Mouse (Mus musculus): ENCODE results near the gene Zfp575. TPM values are rescaled to one million over a fixed set of nuclear protein-coding genes. Genes with fewer than 3 reads are reported as not detected.
A peak's percentile ranks its signal among the peaks of the same experiment; 100 is the strongest.
"Not testable (repeated sequence)": the region's sequence is repeated elsewhere in the genome, so short reads cannot be mapped to it uniquely, and the experiment has no call there.

Zfp575 gene
- polyA plus RNA-seq (2015; fragmentation: Nextera tagmentation; extraction: Ambion mirVana), result 2.8 and 3.0 TPM in 2 replicates

GRCm38 (mm10) chr7:24587330-24588105, at the start of gene Zfp575, which contains the start of gene Ethe1:
Gene Zfp575, minus strand, starts transcription at chr7:24587641.
Gene Ethe1, plus strand, starts transcription at chr7:24587543.
- peaks cover 30% of the 10 kb centered on the region for H3K27me3 ChIP-seq
- H3K4me2 ChIP-seq, result peak within 1 kb of the TSS; percentile 72
- no peaks in the 10 kb centered on the region for H3K36me3 ChIP-seq
- 7% methylated on average over 30 of the region's 30 CpGs for WGBS
- no peaks in the 10 kb centered on the region for H3K9me3 ChIP-seq
- H3K4me3 ChIP-seq, result peak within 1 kb of the TSS; percentile 51
- ATAC-seq (ENCODE audit: borderline replicate concordance, extremely low read depth, low FRiP score, low TSS enrichment), result peak; percentile 48
- peak within 1 kb of the TSS; percentile 55 for H3K9ac ChIP-seq
- peaks cover 14% of the 10 kb centered on the region for H3K4me1 ChIP-seq
- H3K27ac ChIP-seq, result no peak within 1 kb of the TSS

- ATAC-seq (ENCODE audit: borderline replicate concordance, extremely low read depth, low FRiP score, low TSS enrichment), result no peak
These were observed 49.6 kb upstream of the Zfp575 start for GRCm38 (mm10) chr7:24637046-24637445.

GRCm38 (mm10) chr7:24636264-24636663, 48.8 kb upstream of the Zfp575 start, which contains the start of gene Lypd3:
Gene Lypd3, plus strand, starts transcription at chr7:24636550.
- no peak within 1 kb of the TSS for H3K9ac ChIP-seq
- no peaks in the 10 kb centered on the region for H3K9me3 ChIP-seq
- no peak for ATAC-seq (ENCODE audit: borderline replicate concordance, extremely low read depth, low FRiP score, low TSS enrichment)
- no peak within 1 kb of the TSS for H3K27ac ChIP-seq
- peak within 1 kb of the TSS; percentile 78; the same call in 1 of the 2 replicates for H3K4me2 ChIP-seq
- H3K4me1 ChIP-seq, result peaks cover 12% of the 10 kb centered on the region
- H3K36me3 ChIP-seq, result no peaks in the 10 kb centered on the region
- 19% methylated on average over 15 of the region's 15 CpGs for WGBS
- no peak within 1 kb of the TSS for H3K4me3 ChIP-seq
- H3K27me3 ChIP-seq, result peaks cover 52% of the 10 kb centered on the region

More at GRCm38 (mm10) chr7:24637046-24637445, 49.6 kb upstream of the Zfp575 start:
- WGBS, result 3% methylated on average over 18 of the region's 18 CpGs
- H3K36me3 ChIP-seq, result no peaks in the 10 kb centered on the region
- peak overlapping the region; percentile 78; the same call in 1 of the 2 replicates for H3K4me2 ChIP-seq
- peaks cover 12% of the 10 kb centered on the region for H3K4me1 ChIP-seq
- H3K27me3 ChIP-seq, result peaks cover 57% of the 10 kb centered on the region
- H3K4me3 ChIP-seq, result no peak overlapping the region
- no peaks in the 10 kb centered on the region for H3K9me3 ChIP-seq
- no peak overlapping the region for H3K27ac ChIP-seq
- H3K9ac ChIP-seq, result no peak overlapping the region

GRCm38 (mm10) chr7:24630116-24630880, 42.9 kb upstream of the Zfp575 start:
- 74% methylated on average over 10 of the region's 10 CpGs for WGBS
- H3K9me3 ChIP-seq, result no peaks in the 10 kb centered on the region
- peaks cover 7% of the 10 kb centered on the region; the same call in 1 of the 2 replicates for H3K4me1 ChIP-seq
- no peak overlapping the region for H3K27ac ChIP-seq
- no peaks in the 10 kb centered on the region for H3K27me3 ChIP-seq
- H3K36me3 ChIP-seq, result no peaks in the 10 kb centered on the region
- ATAC-seq (ENCODE audit: borderline replicate concordance, extremely low read depth, low FRiP score, low TSS enrichment), result no peak
- H3K4me3 ChIP-seq, result no peak overlapping the region
- no peak overlapping the region for H3K4me2 ChIP-seq
- H3K9ac ChIP-seq, result no peak overlapping the region

GRCm38 (mm10) chr7:24629672-24630071, 42.2 kb upstream of the Zfp575 start:
- WGBS, result 70% methylated on average over 4 of the region's 4 CpGs
- Histone ChIP-seq H3K9me3 (no peaks in the 10 kb centered on the region), H3K27me3 (no peaks in the 10 kb centered on the region), H3K4me2 (peak overlapping the region; percentile 63; the same call in 1 of the 2 replicates), H3K4me1 (peaks cover 7% of the 10 kb centered on the region; the same call in 1 of the 2 replicates), H3K36me3 (no peaks in the 10 kb centered on the region), H3K4me3 (no peak overlapping the region), H3K9ac (no peak overlapping the region), H3K27ac (no peak overlapping the region)
- no peak for ATAC-seq (ENCODE audit: borderline replicate concordance, extremely low read depth, low FRiP score, low TSS enrichment)

- H3K9me3 ChIP-seq, result no peaks in the 10 kb centered on the region
- H3K27me3 ChIP-seq, result no peaks in the 10 kb centered on the region
- H3K4me2 ChIP-seq, result peak overlapping the region; percentile 63
- ATAC-seq (ENCODE audit: borderline replicate concordance, extremely low read depth, low FRiP score, low TSS enrichment), result peak; percentile 92
- H3K27ac ChIP-seq, result peak overlapping the region; percentile 53
- WGBS, result 6% methylated on average over 33 of the region's 33 CpGs
- peaks cover 7% of the 10 kb centered on the region; the same call in 1 of the 2 replicates for H3K4me1 ChIP-seq
- H3K36me3 ChIP-seq, result no peaks in the 10 kb centered on the region
- peak overlapping the region; percentile 50 for H3K9ac ChIP-seq
- H3K4me3 ChIP-seq, result peak overlapping the region; percentile 33
These were observed 41.5 kb upstream of the Zfp575 start for GRCm38 (mm10) chr7:24628685-24629610.

GRCm38 (mm10) chr7:24622967-24623366, 35.5 kb upstream of the Zfp575 start:
- no peak overlapping the region for H3K4me2 ChIP-seq
- H3K4me3 ChIP-seq, result no peak overlapping the region
- H3K36me3 ChIP-seq, result no peaks in the 10 kb centered on the region
- H3K9me3 ChIP-seq, result no peaks in the 10 kb centered on the region
- 80% methylated on average over 6 of the region's 6 CpGs for WGBS
- no peaks in the 10 kb centered on the region for H3K4me1 ChIP-seq
- no peak for ATAC-seq (ENCODE audit: borderline replicate concordance, extremely low read depth, low FRiP score, low TSS enrichment)
- H3K27ac ChIP-seq, result no peak overlapping the region
- H3K27me3 ChIP-seq, result no peaks in the 10 kb centered on the region
- H3K9ac ChIP-seq, result no peak overlapping the region

- no peak overlapping the region for H3K4me2 ChIP-seq
- H3K9me3 ChIP-seq, result no peaks in the 10 kb centered on the region
- no peaks in the 10 kb centered on the region for H3K4me1 ChIP-seq
- no peak overlapping the region for H3K9ac ChIP-seq
- 71% methylated on average over 3 of the region's 3 CpGs for WGBS
- no peak overlapping the region for H3K4me3 ChIP-seq
- H3K27me3 ChIP-seq, result no peaks in the 10 kb centered on the region
- H3K36me3 ChIP-seq, result no peaks in the 10 kb centered on the region
- ATAC-seq (ENCODE audit: borderline replicate concordance, extremely low read depth, low FRiP score, low TSS enrichment), result no peak
- no peak overlapping the region for H3K27ac ChIP-seq
These were observed 33.8 kb upstream of the Zfp575 start for GRCm38 (mm10) chr7:24621193-24621592.

- WGBS, result 55% methylated on average over 13 of the region's 13 CpGs
- Histone ChIP-seq H3K4me3 (no peak overlapping the region), H3K27ac (no peak overlapping the region)
These were observed 32.4 kb upstream of the Zfp575 start for GRCm38 (mm10) chr7:24619671-24620397.

GRCm38 (mm10) chr7:24618374-24618773, 30.9 kb upstream of the Zfp575 start:
- H3K4me2 ChIP-seq; H3K36me3 ChIP-seq; H3K27ac ChIP-seq; ATAC-seq (ENCODE audit: borderline replicate concordance, extremely low read depth, low FRiP score, low TSS enrichment); H3K4me1 ChIP-seq; H3K4me3 ChIP-seq; H3K27me3 ChIP-seq; H3K9ac ChIP-seq; H3K9me3 ChIP-seq: not testable (repeated sequence)
- 91% methylated on average over 8 of the region's 8 CpGs for WGBS

More at GRCm38 (mm10) chr7:24619671-24620397, 32.4 kb upstream of the Zfp575 start:
- H3K27me3 ChIP-seq, result no peaks in the 10 kb centered on the region
- ATAC-seq (ENCODE audit: borderline replicate concordance, extremely low read depth, low FRiP score, low TSS enrichment), result no peak
- H3K36me3 ChIP-seq, result no peaks in the 10 kb centered on the region
- no peak overlapping the region for H3K9ac ChIP-seq
- no peaks in the 10 kb centered on the region for H3K9me3 ChIP-seq
- no peaks in the 10 kb centered on the region for H3K4me1 ChIP-seq
- no peak overlapping the region for H3K4me2 ChIP-seq
